Mouse (Mus musculus): Measurements from ENCODE around the gene P4ha1.
"Not testable (repeated sequence)": the region's sequence is repeated elsewhere in the genome, so short reads cannot be mapped to it uniquely, and the experiment has no call there.

P4ha1 gene

DNA sequence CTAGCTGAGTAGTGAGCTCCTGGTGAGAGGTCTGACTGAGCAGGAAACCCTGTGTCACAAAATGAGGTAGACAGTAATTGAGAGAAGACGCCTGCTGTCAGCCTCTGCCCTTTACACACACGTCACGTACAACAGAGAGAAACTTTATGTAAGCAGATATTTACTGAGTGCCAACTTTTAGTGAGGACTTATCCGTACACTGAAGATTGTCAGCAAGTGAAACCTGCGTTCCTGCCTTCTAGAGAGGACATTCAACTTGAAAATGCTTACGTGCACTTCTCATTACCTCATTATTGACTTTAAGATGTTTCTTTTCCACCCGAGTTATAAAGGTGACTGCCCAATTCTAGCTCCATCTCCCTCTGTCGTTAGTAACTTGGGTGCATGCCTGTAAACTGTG, 45.6 kb downstream of the P4ha1 start:
- no peak for DNase-seq (ENCODE audit: low spot score)

DNA sequence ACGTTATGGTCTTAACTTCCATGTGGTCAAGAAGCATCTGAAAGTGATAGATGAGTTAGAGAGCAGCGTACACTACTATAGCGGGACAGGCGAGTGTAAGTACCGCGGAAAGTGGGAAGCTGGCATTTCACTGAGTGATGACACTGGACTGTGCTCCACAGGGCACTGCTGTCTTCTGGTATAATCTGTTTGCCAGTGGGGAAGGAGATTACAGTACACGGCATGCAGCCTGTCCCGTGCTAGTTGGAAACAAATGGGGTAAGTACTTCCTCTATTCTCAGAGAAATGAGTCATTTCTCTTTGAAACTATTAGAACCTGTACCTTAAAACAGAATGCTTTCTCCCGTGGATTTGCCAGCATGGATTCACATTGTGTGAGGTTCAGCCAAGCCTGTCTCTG, 46.3 kb downstream of the P4ha1 start:
- no peak for DNase-seq (ENCODE audit: low spot score)

GRCm38 (mm10) chr10:59377906-59378305, 54.8 kb downstream of the P4ha1 start:
- no peak for DNase-seq (ENCODE audit: low spot score)

DNA sequence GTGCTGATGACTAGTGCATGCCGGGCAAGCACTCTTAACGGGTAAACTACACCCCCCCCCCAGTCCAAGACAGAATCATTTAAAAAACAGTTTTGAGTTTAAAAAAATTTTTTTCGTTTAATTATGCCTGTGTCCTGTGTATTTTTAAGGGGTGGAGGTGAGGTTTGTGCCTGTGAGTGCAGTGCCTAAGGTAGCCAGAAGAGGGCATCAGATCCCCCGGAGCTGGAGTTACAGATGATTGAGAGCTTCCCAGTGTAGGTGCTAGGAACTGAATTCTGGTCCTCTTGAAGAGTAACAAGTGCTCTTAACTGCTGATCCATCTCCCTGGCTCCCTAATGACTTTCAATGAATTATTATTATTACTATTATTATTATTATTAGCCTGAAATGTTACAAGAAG, 55.6 kb downstream of the P4ha1 start:
- no peak for DNase-seq (ENCODE audit: low spot score)

DNA sequence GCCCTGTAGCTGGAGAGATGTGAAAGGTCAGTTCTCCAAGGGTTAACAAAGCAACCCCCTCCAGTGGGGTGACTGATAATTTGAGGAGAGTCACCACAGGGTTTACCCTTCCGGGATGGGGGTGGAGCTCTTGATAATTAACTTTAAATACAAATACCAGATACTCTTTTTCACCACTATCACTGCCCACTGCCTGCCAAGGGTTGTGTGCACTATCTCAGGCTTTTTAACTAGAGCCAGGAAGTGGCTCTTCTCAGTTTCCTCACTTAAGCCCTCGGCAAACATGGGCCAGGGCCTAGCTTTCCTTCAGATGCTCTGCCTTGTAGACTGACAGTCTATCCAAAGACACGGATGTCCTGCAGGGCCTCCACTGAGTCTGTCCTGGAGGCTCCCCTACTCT, 56.8 kb downstream of the P4ha1 start:
- no peak for DNase-seq (ENCODE audit: low spot score)

- no peak for DNase-seq (ENCODE audit: low spot score)
Observed at GRCm38 (mm10) chr10:59380411-59380821, 57.3 kb downstream of the P4ha1 start.

DNA sequence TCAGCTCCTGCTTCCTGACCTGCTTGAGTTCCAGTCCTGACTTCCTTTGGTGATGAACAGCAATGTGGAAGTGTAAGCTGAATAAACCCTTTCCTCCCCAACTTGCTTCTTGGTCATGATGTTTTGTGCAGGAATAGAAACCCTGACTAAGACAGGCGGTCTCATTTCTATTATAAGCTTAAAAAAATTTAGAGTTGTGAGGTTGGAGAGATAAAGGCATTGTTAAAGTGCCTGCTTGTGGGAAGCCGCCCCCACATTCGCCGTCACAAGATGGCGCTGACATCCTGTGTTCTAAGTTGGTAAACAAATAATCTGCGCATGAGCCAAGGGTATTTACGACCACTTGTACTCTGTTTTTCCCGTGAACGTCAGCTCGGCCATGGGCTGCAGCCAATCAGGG, 58.5 kb downstream of the P4ha1 start:
- not testable (repeated sequence) for DNase-seq (ENCODE audit: low spot score)

- no peak for DNase-seq (ENCODE audit: low spot score)
Observed at GRCm38 (mm10) chr10:59386951-59387350, 63.9 kb downstream of the P4ha1 start.

- no peak for DNase-seq (ENCODE audit: low spot score)
Observed at GRCm38 (mm10) chr10:59389652-59390051, 66.6 kb downstream of the P4ha1 start.

DNA sequence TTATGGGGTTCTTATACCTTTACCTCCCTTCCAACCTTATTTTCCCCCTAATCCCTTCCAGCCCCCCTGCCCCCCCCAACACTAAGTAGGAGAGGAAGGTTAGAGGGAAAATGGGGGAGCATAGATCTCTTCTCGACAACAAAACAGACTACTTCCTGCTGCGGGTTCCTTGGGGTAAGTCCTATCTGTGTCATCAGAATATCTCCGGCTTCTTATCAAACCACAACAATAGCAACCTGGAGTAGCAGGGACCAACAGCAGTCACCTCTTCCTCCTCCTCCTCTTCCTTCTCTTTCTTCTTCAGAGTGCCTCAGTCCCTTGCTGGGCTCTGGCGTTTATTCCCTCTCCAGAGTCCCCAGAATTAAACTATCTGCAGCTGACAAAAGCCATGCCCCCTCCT, 68.8 kb downstream of the P4ha1 start:
- DNase-seq (ENCODE audit: low spot score): no peak

GRCm38 (mm10) chr10:59395461-59395860, 72.4 kb downstream of the P4ha1 start, which contains the start of gene Gm10273:
Gm10273 (plus strand) TSS chr10:59395632.
- DNase-seq (ENCODE audit: low spot score): not testable (repeated sequence)

DNA sequence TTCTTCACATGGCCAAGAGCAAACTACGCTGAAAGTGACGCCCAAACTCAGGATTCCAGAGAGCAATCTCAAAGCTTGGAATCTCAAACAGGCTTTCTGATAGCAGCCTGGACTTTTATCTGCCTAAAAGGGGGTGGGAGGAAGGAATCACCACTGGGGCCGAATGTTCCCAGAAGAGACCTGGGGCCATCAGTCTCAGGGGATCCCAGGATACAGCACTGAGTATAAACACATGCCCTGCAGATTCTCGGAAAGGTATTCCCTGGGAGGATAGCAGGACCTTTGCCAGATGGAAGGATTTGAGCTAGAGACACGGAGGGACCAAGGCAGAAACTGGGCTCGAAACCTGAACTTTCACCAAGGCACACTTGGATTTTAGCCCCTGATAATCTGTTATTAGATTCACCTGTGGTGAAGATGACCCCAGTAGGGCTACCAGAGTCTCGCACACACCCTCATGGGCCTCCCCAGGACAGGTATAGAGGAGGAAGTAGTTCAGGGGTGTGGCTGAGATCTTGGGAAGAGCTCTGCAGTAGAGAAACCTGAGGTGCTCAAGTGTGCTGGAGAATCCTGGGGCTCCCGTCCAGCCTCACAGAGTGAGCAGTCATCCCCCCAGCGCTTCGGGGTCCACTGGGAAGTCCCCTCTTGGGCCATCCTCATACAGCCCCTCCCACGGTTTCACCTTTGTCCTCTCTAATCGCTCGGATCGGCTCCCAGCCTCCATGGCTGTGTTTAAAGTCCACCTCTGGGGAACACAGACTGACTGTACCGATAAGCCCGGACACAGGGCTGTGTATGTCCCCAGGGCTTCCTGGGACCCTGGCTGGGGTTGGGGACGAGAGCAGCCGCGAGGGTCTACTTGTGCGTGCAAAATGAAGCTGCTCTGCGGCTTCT, 80.0 kb downstream of the P4ha1 start, which contains the start of gene Pla2g12b:
Pla2g12b (plus strand) TSS at position 762 of the 894 bp plus-strand sequence.
- no peak for DNase-seq (ENCODE audit: low spot score)

DNA sequence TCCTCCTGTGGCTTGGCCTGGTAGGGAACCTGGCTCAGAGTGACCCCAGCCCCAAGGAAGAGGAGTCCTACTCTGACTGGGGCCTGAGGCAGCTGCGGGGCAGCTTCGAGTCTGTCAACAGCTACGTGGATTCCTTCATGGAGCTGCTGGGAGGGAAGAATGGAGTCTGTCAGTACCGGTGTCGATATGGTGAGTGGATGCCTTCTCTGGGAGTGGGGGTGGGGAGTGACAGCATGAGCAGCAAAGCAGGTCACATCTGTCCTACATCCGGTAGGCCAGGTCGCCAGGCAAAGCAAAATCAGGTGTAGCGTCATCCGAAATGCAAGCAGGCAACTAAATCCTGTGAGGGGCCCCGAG, 80.7 kb downstream of the P4ha1 start:
- DNase-seq (ENCODE audit: low spot score): no peak

GRCm38 (mm10) chr10:59408499-59408898, 85.4 kb downstream of the P4ha1 start:
- no peak for DNase-seq (ENCODE audit: low spot score)

DNA sequence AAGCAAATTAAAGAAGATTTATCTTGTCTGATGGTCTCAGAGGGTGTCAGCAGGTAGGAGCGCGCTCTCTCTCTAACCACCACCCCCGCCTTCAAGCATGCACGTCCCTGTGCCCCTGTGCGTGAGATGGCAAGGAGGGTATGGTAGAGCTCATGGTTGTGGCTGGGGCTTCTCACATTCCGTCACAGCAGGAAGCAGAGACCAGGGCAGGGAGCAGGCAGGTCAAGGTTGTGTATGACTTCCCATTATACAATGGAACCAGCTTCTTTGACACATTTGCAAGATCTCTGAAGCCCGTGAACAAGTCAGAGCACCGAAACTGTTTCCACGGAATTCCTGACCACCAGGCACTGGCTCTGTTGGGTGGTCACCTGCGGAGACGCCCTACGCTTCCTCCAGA, 87.2 kb downstream of the P4ha1 start:
- no peak for DNase-seq (ENCODE audit: low spot score)

- no peak for DNase-seq (ENCODE audit: low spot score)
Observed at GRCm38 (mm10) chr10:59413711-59414110, 90.6 kb downstream of the P4ha1 start.

DNA sequence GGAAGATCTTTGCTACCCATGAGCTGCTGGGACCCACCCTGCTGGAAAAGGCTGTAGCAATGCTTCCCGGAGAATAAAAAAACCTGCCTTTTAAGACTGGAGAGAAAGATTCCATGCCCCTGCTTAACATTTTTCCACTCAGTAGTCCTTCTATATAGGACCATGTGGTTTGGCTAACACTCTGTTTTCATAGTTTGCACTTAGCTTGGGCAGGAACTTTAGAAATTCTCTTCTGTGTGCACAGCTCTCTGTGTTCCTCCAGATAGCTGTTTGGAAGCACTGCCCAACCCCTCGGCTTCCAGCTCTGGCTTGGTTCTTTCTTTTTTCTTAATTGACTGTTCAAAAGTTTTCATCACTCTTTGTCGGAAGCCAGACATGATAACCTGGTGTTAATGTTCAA, 93.5 kb downstream of the P4ha1 start:
- no peak for DNase-seq (ENCODE audit: low spot score)

DNA sequence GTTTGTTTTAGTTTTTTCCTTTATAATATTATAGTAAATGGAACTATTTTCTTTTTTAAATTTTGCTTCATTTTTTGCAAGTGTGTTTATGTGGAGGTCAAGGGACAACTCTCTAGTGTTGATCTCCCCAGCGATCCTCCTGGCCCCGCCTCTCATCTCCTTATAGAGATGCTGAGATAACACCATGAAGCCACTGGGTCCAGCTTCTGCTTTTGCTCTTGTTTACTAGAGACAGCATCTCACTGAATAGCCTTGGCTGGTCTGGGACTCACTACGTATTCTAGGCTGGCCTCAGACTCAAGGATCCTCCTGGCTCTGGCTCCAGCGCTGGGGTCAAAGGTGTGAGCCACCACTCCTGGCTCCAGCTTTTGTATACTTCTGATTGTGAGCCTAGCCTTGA, 96.4 kb downstream of the P4ha1 start:
- DNase-seq (ENCODE audit: low spot score): no peak
